Mouse (Mus musculus) limb, embryonic 11.5 days (tissue): ENCODE results near the gene Tmem145. TPM values are rescaled to one million over a fixed set of nuclear protein-coding genes. Genes with fewer than 3 reads are reported as not detected.

ENCODE experiments used
- polyA plus RNA-seq: library from polyadenylated mRNA; unstranded; fragments of >200 nt; fragmentation: Nextera tagmentation; extraction: Ambion mirVana; gene quantifications from 2 replicates; pipeline ENCODE4 v1.2.1, GENCODE M21; 2014

Tmem145 gene
- polyA plus RNA-seq, 1 experiment from 2014 or later: 0.33 TPM

Other genes starting within 250 kb of the Tmem145 start
- 9.7 and 10.0 TPM in 2 replicates for gene Grik5, start 233.8 kb upstream of the Tmem145 start, polyA plus RNA-seq
- 28.1 and 30.1 TPM in 2 replicates for gene Zfp574, start 233.5 kb upstream of the Tmem145 start, polyA plus RNA-seq
- gene Pou2f2, start 126.4 kb upstream of the Tmem145 start, polyA plus RNA-seq: 3.9 and 6.2 TPM in 2 replicates
- gene Dedd2, start 85.5 kb upstream of the Tmem145 start, polyA plus RNA-seq: 9.9 and 11.0 TPM in 2 replicates
- 3.2 and 3.4 TPM in 2 replicates for gene Zfp526, start 84.7 kb upstream of the Tmem145 start, polyA plus RNA-seq
- gene Gsk3a, start 68.3 kb upstream of the Tmem145 start, polyA plus RNA-seq: 15.8 and 17.3 TPM in 2 replicates
- gene Erf, start 55.3 kb upstream of the Tmem145 start, polyA plus RNA-seq: 25.6 and 28.6 TPM in 2 replicates
- gene Cic, start 38.4 kb upstream of the Tmem145 start, polyA plus RNA-seq: 32.5 and 34.2 TPM in 2 replicates
- gene Pafah1b3, start 8.1 kb upstream of the Tmem145 start, polyA plus RNA-seq: 249 and 261 TPM in 2 replicates
- 1.1 and 1.4 TPM in 2 replicates for gene Prr19, start 4.7 kb upstream of the Tmem145 start, polyA plus RNA-seq
- 13.8 and 14.4 TPM in 2 replicates for gene Megf8, start 11.1 kb downstream of the Tmem145 start, polyA plus RNA-seq
- gene Cnfn, start 63.6 kb downstream of the Tmem145 start, polyA plus RNA-seq: not detected in 2 replicates
- 4.2 and 4.5 TPM in 2 replicates for gene Lipe, start 92.6 kb downstream of the Tmem145 start, polyA plus RNA-seq
- 0.33 and 0.44 TPM in 2 replicates for gene Cxcl17, start 106.8 kb downstream of the Tmem145 start, polyA plus RNA-seq
- gene Ceacam1, start 171.5 kb downstream of the Tmem145 start, polyA plus RNA-seq: 0.85 and 1.4 TPM in 2 replicates
- gene Ceacam2, start 233.8 kb downstream of the Tmem145 start, polyA plus RNA-seq: 0.11 TPM in 1 of 2 replicates, not detected in the other